Mouse (Mus musculus) liver, postnatal 0 days (tissue): Measurements from ENCODE around the gene Ncor2. TPM values are rescaled to one million over a fixed set of nuclear protein-coding genes. Genes with fewer than 3 reads are reported as not detected.
"Not testable (repeated sequence)": the region's sequence is repeated elsewhere in the genome, so short reads cannot be mapped to it uniquely, and the experiment has no call there.

ENCODE experiments used
- ATAC-seq: fragments of 200-750 bp; cut with Nextera tagmentation; 2 replicates; pipeline ENCODE4 v1.8.0; 2017; ENCODE audit warnings: mild to moderate bottlenecking, moderate library complexity
- DNase-seq: peaks from one replicate; pipeline ENCODE4 v3.0.0-alpha.2; 2016
- H3K27ac ChIP-seq: fragments of 300-500 bp; sonication (generic); 2 replicates; pipeline ENCODE4 v1.5.1; 2014; ENCODE audit warnings: antibody characterized with exemption, moderate library complexity, mild to moderate bottlenecking, low read depth
- H3K27me3 ChIP-seq: fragments of 300-500 bp; sonication (generic); 2 replicates; pipeline ENCODE4 v1.6.1; 2014; ENCODE audit warnings: low read length, control low read depth, mixed read lengths; ENCODE audit not compliant: insufficient read depth
- H3K36me3 ChIP-seq: fragments of 300-500 bp; sonication (generic); replicated peaks from 2 replicates; pipeline ENCODE4 v1.6.1; 2014; ENCODE audit warnings: mild to moderate bottlenecking, control low read depth, low read length, moderate library complexity, mixed read lengths; ENCODE audit not compliant: insufficient read depth
- H3K4me1 ChIP-seq: fragments of 300-500 bp; sonication (generic); 2 replicates; pipeline ENCODE4 v1.6.1; 2014; ENCODE audit warnings: antibody characterized with exemption, mild to moderate bottlenecking, control low read depth; ENCODE audit not compliant: insufficient read depth
- H3K4me2 ChIP-seq: fragments of 300-500 bp; sonication (generic); 2 replicates; pipeline ENCODE4 v1.6.1; 2014; ENCODE audit warnings: low read depth, mild to moderate bottlenecking, low read length, moderate library complexity, mixed read lengths
- H3K4me3 ChIP-seq: fragments of 300-500 bp; sonication (generic); 2 replicates; pipeline ENCODE4 v1.5.1; 2014; ENCODE audit warnings: low read depth, low read length
- H3K9ac ChIP-seq: fragments of 300-500 bp; sonication (generic); replicated peaks from 2 replicates; pipeline ENCODE4 v1.6.1; 2014; ENCODE audit warnings: mild to moderate bottlenecking, moderate library complexity
- H3K9me3 ChIP-seq: fragments of 300-500 bp; sonication (generic); 2 replicates; pipeline ENCODE4 v1.6.1; 2016; ENCODE audit warnings: mild to moderate bottlenecking, control low read depth, low read length, mixed read lengths
- CTCF ChIP-seq: sonication (generic); IDR thresholded peaks from 2 replicates; pipeline ENCODE4 v1.5.1; 2016; ENCODE audit warnings: antibody characterized with exemption, low read depth
- EP300 ChIP-seq: IDR thresholded peaks from 2 replicates; pipeline ENCODE4 v1.6.1; 2016; ENCODE audit warnings: antibody characterized with exemption, low read depth, mild to moderate bottlenecking
- WGBS: fragments of 180-500 bp; shearing (Covaris S2); extraction: QIAGEN DNeasy Blood & Tissue Kit; methylation state at CpG from one replicate; pipeline ENCODE4 v1.1.7; 2014; ENCODE audit not compliant: insufficient replicate concordance; 5-methylcytosine and 5-hydroxymethylcytosine counted together
- polyA plus RNA-seq: library from polyadenylated mRNA; unstranded; fragments of >200 nt; fragmentation: Nextera tagmentation; extraction: Ambion mirVana; gene quantifications from 2 replicates; pipeline ENCODE4 v1.2.1, GENCODE M21; 2015

The Ncor2 gene
- polyA plus RNA-seq, 1 experiment from 2014 or later: 3.1 TPM

GRCm38 (mm10) chr5:125221868-125222267, 42.8 kb upstream of the Ncor2 start:
- H3K36me3 ChIP-seq: no peaks in the 10 kb centered on the region
- no peak overlapping the region for H3K4me2 ChIP-seq
- no peaks in the 10 kb centered on the region for H3K9me3 ChIP-seq
- no peaks in the 10 kb centered on the region for H3K4me1 ChIP-seq
- no peak overlapping the region for H3K4me3 ChIP-seq
- no peak overlapping the region for H3K9ac ChIP-seq
- no peak for DNase-seq
- no peaks in the 10 kb centered on the region for H3K27me3 ChIP-seq
- 75% methylated on average over 3 of the region's 3 CpGs for WGBS
- no peak for TF ChIP-seq CTCF
- no peak for TF ChIP-seq EP300
- H3K27ac ChIP-seq: no peak overlapping the region
- no peak for ATAC-seq

DNA sequence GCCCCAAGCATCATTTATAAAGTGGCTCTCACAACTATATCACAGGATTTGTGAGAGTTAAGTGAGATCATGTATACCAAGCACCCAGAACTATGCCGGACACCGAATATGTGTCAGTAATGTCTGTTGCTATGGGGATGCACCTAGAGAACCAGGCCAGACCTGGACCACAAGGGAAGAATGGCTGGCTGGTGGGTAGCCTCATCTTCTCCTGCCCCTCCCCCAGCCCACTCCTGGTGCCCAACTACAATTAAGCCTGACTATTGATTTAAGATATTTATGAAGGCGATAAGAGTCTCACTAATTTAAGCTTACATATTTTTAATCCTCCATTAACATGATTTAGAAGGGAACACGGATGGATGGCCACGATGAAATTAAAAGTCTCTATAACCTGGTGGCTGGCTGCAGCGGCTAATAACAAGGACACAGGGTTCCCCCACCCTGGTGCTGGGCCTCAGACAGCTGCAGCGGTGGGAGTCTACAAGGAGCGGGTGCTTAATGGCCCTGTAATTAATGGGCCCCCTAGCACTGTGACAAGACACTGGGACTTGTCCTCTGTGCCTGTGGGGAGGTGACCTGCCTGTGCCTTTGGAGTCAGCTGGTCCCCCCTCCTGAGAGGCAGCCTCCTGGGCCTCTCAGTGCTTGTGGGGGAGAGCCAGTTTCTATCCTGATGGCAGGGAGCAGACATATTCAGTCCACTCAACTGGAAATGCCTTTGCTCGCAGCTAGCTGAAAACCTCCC, 38.6 kb upstream of the Ncor2 start:
- Histone ChIP-seq H3K4me2 (no peak overlapping the region), H3K36me3 (no peaks in the 10 kb centered on the region), H3K9me3 (no peaks in the 10 kb centered on the region), H3K27ac (no peak overlapping the region), H3K4me3 (no peak overlapping the region), H3K27me3 (no peaks in the 10 kb centered on the region), H3K4me1 (peaks cover 8% of the 10 kb centered on the region; the same call in 1 of the 2 replicates), H3K9ac (no peak overlapping the region)
- 82% methylated on average over 9 of the region's 9 CpGs for WGBS
- ATAC-seq (no peak), DNase-seq (no peak)
- TF ChIP-seq EP300 (no peak), CTCF (no peak)

- Histone ChIP-seq H3K4me1 (peaks cover 8% of the 10 kb centered on the region; the same call in 1 of the 2 replicates), H3K27me3 (no peaks in the 10 kb centered on the region), H3K27ac (no peak overlapping the region), H3K9me3 (no peaks in the 10 kb centered on the region), H3K36me3 (no peaks in the 10 kb centered on the region), H3K4me2 (peak overlapping the region; percentile 43), H3K4me3 (no peak overlapping the region), H3K9ac (no peak overlapping the region; the same call in 1 of the 2 replicates)
- DNase-seq (peak; percentile 52), ATAC-seq (peak; percentile 41; the same call in 1 of the 2 replicates)
- TF ChIP-seq CTCF: no peak
- TF ChIP-seq EP300: no peak
- WGBS: 11% methylated on average over 24 of the region's 24 CpGs
Observed at GRCm38 (mm10) chr5:125215930-125216459, 37.0 kb upstream of the Ncor2 start.

DNA sequence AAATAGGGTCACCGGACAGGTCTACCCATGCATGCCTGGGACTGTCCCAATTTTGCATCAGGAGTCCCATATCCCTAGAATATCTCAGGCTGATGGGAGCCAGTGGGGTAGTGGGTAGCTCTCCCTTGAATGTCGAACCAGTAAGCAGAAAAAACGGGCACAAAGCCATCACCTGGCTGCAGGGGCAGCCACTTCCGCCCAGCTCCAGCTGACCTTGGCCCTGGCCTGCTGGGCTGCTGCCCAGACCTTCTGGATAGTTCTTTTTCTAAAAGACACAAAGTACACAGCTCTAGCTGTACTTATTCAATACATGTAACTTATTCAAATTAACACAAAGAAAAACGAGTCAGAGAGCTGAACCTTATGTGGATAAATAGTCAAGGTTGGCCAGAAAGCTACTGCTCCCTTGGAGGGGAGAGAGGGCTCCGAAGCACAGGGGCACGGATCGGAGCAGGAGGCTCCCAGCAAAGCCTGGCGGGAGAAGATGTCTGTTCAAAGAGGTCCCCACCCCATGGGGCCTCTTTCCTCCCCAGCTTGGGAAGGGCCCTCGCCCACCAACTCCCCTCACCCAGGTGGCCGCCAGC, 36.4 kb upstream of the Ncor2 start:
- 25% methylated on average over 11 of the region's 11 CpGs for WGBS
- peak; percentile 56 for ATAC-seq

DNA sequence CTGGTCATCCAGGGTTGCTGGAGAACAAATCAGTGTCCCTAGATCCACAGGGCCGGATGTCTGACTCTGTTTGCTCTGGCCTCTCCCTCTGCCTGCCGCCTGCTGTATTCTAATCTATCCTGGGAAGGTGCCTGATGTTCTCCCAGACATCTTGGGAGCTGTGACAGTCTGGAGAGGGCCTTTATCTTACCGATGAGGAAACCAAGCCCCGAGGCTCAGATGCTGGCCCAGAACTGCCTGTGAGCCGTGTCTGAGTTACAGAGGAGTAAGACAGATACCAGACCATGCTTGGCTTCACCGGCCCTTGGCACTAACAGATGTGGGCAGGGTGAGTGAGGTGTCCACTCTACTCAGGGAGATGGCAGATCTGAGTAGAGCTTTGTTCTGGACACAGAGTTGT, 35.0 kb upstream of the Ncor2 start:
- Histone ChIP-seq H3K27me3 (no peaks in the 10 kb centered on the region), H3K4me2 (no peak overlapping the region), H3K27ac (no peak overlapping the region), H3K9me3 (no peaks in the 10 kb centered on the region), H3K36me3 (no peaks in the 10 kb centered on the region), H3K4me3 (no peak overlapping the region), H3K4me1 (peaks cover 8% of the 10 kb centered on the region; the same call in 1 of the 2 replicates), H3K9ac (no peak overlapping the region)
- no peak for TF ChIP-seq EP300
- TF ChIP-seq CTCF: no peak
- 66% methylated on average over 6 of the region's 6 CpGs for WGBS
- no peak for DNase-seq
- ATAC-seq: no peak

More for the DNA sequence above, 36.4 kb upstream of the Ncor2 start:
- Histone ChIP-seq H3K9me3 (no peaks in the 10 kb centered on the region), H3K4me3 (no peak overlapping the region), H3K27me3 (no peaks in the 10 kb centered on the region), H3K4me1 (peaks cover 8% of the 10 kb centered on the region; the same call in 1 of the 2 replicates), H3K4me2 (peak overlapping the region; percentile 43; the same call in 1 of the 2 replicates), H3K9ac (no peak overlapping the region; the same call in 1 of the 2 replicates), H3K36me3 (no peaks in the 10 kb centered on the region), H3K27ac (no peak overlapping the region)
- DNase-seq: peak; percentile 54
- TF ChIP-seq CTCF (no peak), EP300 (no peak)

- WGBS: 91% methylated on average over 3 of the region's 3 CpGs
- H3K27ac ChIP-seq, DNase-seq, H3K4me1 ChIP-seq, ATAC-seq, H3K4me3 ChIP-seq, H3K27me3 ChIP-seq, H3K9me3 ChIP-seq, H3K4me2 ChIP-seq, H3K36me3 ChIP-seq, H3K9ac ChIP-seq: not testable (repeated sequence)
- peak; percentile 44 for TF ChIP-seq CTCF
Observed at GRCm38 (mm10) chr5:125204910-125205309, 25.9 kb upstream of the Ncor2 start.
